8 mouse cellular contexts compared by ENCODE assay signal in the genomic region with DNA sequence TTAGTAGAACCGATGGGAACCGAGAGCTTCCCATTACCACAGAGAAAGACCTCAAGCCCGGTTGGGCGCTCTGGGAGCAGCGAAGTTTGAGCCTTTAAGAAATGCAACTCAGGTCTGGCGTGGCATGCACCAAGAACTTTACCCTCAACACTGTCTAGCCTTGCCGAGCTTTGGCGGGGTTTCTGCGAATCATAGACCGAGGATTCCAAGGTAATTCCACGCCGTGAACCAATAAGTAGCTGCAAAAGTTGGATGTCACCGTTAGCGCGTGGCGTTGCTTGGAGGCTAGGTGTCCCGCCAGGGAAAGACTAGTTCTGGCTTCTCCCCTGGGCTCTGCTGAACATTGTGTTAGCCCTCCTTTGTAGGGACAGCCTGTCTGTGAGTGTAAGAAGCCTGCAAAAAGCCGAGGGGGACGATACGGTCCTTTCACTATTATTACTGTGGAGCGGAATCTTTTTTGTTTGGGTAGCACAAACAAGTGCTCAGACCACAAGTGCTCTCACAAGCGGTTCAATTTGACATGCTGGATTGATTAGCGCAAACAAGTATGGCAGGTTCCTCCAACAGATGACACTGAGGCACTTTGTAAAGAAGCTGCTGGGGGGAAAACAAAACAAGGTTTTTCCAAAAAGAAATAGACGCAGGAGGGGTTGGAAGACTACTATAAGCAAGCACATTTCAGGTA. TPM values are rescaled to one million over a fixed set of nuclear protein-coding genes. Genes with fewer than 3 reads are reported as not detected.
DNase-seq lines count a peak whose midpoint lies in the region; ATAC-seq and TF ChIP-seq lines count a peak whose summit lies in the region.

No protein-coding gene starts in this region.

- ATAC-seq in CD4-positive, CD25-positive, alpha-beta regulatory T cell, adult 4 months: no peak
- ATAC-seq in Patski: peak; percentile 33
- no peak for ATAC-seq in forebrain, embryonic 14.5 days
- ATAC-seq in intestine, embryonic 14.5 days (replicated peaks; ENCODE audit: low FRiP score, low TSS enrichment, low read depth): peak; percentile 44
- ATAC-seq in liver, embryonic 14.5 days (ENCODE audit: insufficient read depth): peak; percentile 7; the same call in 1 of the 2 replicates
- no peak for ATAC-seq in neural tube, embryonic 14.5 days (ENCODE audit: low read depth)

- peak overlapping the region; percentile 58; the same call in 1 of the 2 replicates for H3K9ac ChIP-seq in forebrain, embryonic 14.5 days (ENCODE audit: low read length)
- peak overlapping the region; percentile 67 for H3K9ac ChIP-seq in intestine, embryonic 14.5 days (ENCODE audit: low read length)
- peak overlapping the region; percentile 31 for H3K9ac ChIP-seq in liver, embryonic 14.5 days (replicated peaks)
- H3K9ac ChIP-seq in neural tube, embryonic 14.5 days (replicated peaks; ENCODE audit: low read depth, low read length): peak overlapping the region; percentile 32

- H3K27ac ChIP-seq in forebrain, embryonic 14.5 days (ENCODE audit: low read depth, low read length): no peak overlapping the region
- H3K27ac ChIP-seq in intestine, embryonic 14.5 days (ENCODE audit: low read depth): peak overlapping the region; percentile 82
- H3K27ac ChIP-seq in liver, embryonic 14.5 days: no peak overlapping the region
- H3K27ac ChIP-seq in neural tube, embryonic 14.5 days (ENCODE audit: low read depth, low read length): no peak overlapping the region

- TF ChIP-seq CTCF in Patski (IDR thresholded peaks at IDR 0.05): no peak
- TF ChIP-seq CTCF in liver, embryonic 14.5 days (IDR thresholded peaks at IDR 0.05; ENCODE audit: low read depth): no peak

- no peaks in the 10 kb centered on the region; the same call in 1 of the 2 replicates for H3K4me1 ChIP-seq in forebrain, embryonic 14.5 days (ENCODE audit: control insufficient read depth, insufficient read depth, low read length)
- peaks cover 4% of the 10 kb centered on the region for H3K4me1 ChIP-seq in intestine, embryonic 14.5 days (replicated peaks; ENCODE audit: control insufficient read depth, insufficient read depth, low read length)
- 0 out of 4 replicates have a peak, but pooled peaks cover 0 to 2% of the 10 kb centered on the region in 2 experiments for H3K4me1 ChIP-seq in liver, embryonic 14.5 days (replicated peaks; ENCODE audit: control insufficient read depth in 2 of 2, insufficient read depth in 2 of 2, low read length in 1 of 2)
- 0 out of 2 replicates have a peak, but pooled peaks cover 3% of the 10 kb centered on the region for H3K4me1 ChIP-seq in neural tube, embryonic 14.5 days (ENCODE audit: control insufficient read depth, insufficient read depth, low read length)

- in situ Hi-C loops in Patski (cut with MboI; ENCODE audit: low pct_unique_long_range_greater_than_20kb): loop anchor here (5.0 kb wide), 2 partner anchors 38 to 118 kb away; a partner anchor contains a TSS

- no peaks in the 10 kb centered on the region for H3K36me3 ChIP-seq in forebrain, embryonic 14.5 days (ENCODE audit: control insufficient read depth, insufficient read depth, low read length)
- H3K36me3 ChIP-seq in intestine, embryonic 14.5 days (ENCODE audit: control insufficient read depth, insufficient read depth, low read length): no peaks in the 10 kb centered on the region
- no peaks in the 10 kb centered on the region for H3K36me3 ChIP-seq in liver, embryonic 14.5 days (replicated peaks; ENCODE audit: control insufficient read depth, insufficient read depth, low read depth)
- no peaks in the 10 kb centered on the region for H3K36me3 ChIP-seq in neural tube, embryonic 14.5 days (ENCODE audit: control insufficient read depth, insufficient read depth, low read length)

- H3K4me3 ChIP-seq in forebrain, embryonic 14.5 days (ENCODE audit: low read depth, low read length): peak overlapping the region; percentile 42
- peak overlapping the region; percentile 77 for H3K4me3 ChIP-seq in intestine, embryonic 14.5 days (ENCODE audit: low read depth, low read length)
- peak overlapping the region; percentile 57 to 71 for H3K4me3 ChIP-seq in liver, embryonic 14.5 days (ENCODE audit: insufficient read depth in 1 of 2, low read depth in 2 of 2, low read length in 2 of 2)
- peak overlapping the region; percentile 42 for H3K4me3 ChIP-seq in neural tube, embryonic 14.5 days (ENCODE audit: low read depth, low read length)

- peaks cover 6% of the 10 kb centered on the region for H3K27me3 ChIP-seq in Patski
- H3K27me3 ChIP-seq in forebrain, embryonic 14.5 days (replicated peaks; ENCODE audit: control insufficient read depth, insufficient read depth, low read length): no peaks in the 10 kb centered on the region
- no peaks in the 10 kb centered on the region for H3K27me3 ChIP-seq in intestine, embryonic 14.5 days (replicated peaks; ENCODE audit: control insufficient read depth, insufficient read depth, low read length)
- H3K27me3 ChIP-seq in liver, embryonic 14.5 days (ENCODE audit: control insufficient read depth, insufficient read depth, low read length): peaks cover 24% of the 10 kb centered on the region
- H3K27me3 ChIP-seq in neural tube, embryonic 14.5 days (ENCODE audit: control insufficient read depth, insufficient read depth, low read length): peaks cover 9% of the 10 kb centered on the region

- CTCF ChIA-PET in Patski (lab: Charles Lee): interaction anchor here (1.6 to 8.7 kb wide), 6 partner anchors 9 to 116 kb away, joined by 4 to 91 read pairs (median 12); a partner anchor contains a TSS

- peak overlapping the region; percentile 93 for H3K4me2 ChIP-seq in forebrain, embryonic 14.5 days (ENCODE audit: low read length)
- H3K4me2 ChIP-seq in intestine, embryonic 14.5 days (ENCODE audit: low read length): peak overlapping the region; percentile 76
- peak overlapping the region; percentile 49 for H3K4me2 ChIP-seq in liver, embryonic 14.5 days (ENCODE audit: low read depth)
- H3K4me2 ChIP-seq in neural tube, embryonic 14.5 days (ENCODE audit: low read depth, low read length): peak overlapping the region; percentile 79

- WGBS in forebrain, embryonic 14.5 days: under 1% methylated on average over 24 of the region's 24 CpGs
- WGBS in intestine, embryonic 14.5 days: 1% methylated on average over 24 of the region's 24 CpGs
- WGBS in liver, embryonic 14.5 days (ENCODE audit: insufficient replicate concordance): 4% methylated on average over 24 of the region's 24 CpGs
- under 1% methylated on average over 24 of the region's 24 CpGs for WGBS in neural tube, embryonic 14.5 days

- TF ChIP-seq EP300 in liver, embryonic 14.5 days (IDR thresholded peaks at IDR 0.05; ENCODE audit: low read depth): no peak

- peak; percentile 9 for DNase-seq in CD4-positive, CD25-positive, alpha-beta regulatory T cell, adult 2 months (ENCODE audit: low read depth, low spot score)
- DNase-seq in Patski (ENCODE audit: low read depth, low spot score): no peak
- peak; percentile 28 for DNase-seq in forebrain, embryonic 14.5 days (ENCODE audit: low spot score)
- DNase-seq in intestine, embryonic 14.5 days (ENCODE audit: low spot score): peak; percentile 87
- no peak for DNase-seq in liver, embryonic 14.5 days (ENCODE audit: low read depth in 3 of 3, low spot score in 3 of 3)
- no peak for DNase-seq in frontal cortex, postnatal 25 days (ENCODE audit: low spot score in 2 of 2)

- POLR2A ChIA-PET in Patski (lab: Charles Lee): interaction anchor here (0.9 to 1.8 kb wide), 4 partner anchors 15 to 119 kb away, joined by 3 to 7 read pairs (median 6); a partner anchor contains a TSS

- H3K9me3 ChIP-seq in forebrain, embryonic 14.5 days (replicated peaks; ENCODE audit: control insufficient read depth, low read length): no peaks in the 10 kb centered on the region
- no peaks in the 10 kb centered on the region for H3K9me3 ChIP-seq in intestine, embryonic 14.5 days (ENCODE audit: control insufficient read depth, low read length)
- no peaks in the 10 kb centered on the region for H3K9me3 ChIP-seq in liver, embryonic 14.5 days (ENCODE audit: control insufficient read depth, low read length)
- H3K9me3 ChIP-seq in neural tube, embryonic 14.5 days (ENCODE audit: control insufficient read depth, low read length): no peaks in the 10 kb centered on the region

RNA-seq across cellular contexts. Expression of a gene that starts 0.6 kb away (rescaled TPM):
- polyA plus RNA-seq in CD4-positive, CD25-positive, alpha-beta regulatory T cell, adult 4 months (2017; shearing (Covaris generic)): under 1 TPM; 0.15 to 0.51 TPM
- polyA plus RNA-seq in Patski (2021): 2.5 TPM
- polyA plus RNA-seq in forebrain, embryonic 14.5 days (2014; fragmentation: Nextera tagmentation; extraction: Ambion mirVana): 0.62 and 1.1 TPM in 2 replicates
- polyA plus RNA-seq in intestine, embryonic 14.5 days (2014; fragmentation: Nextera tagmentation; extraction: Ambion mirVana): 6.7 and 7.0 TPM in 2 replicates
- 2.5 and 3.2 TPM in 2 replicates for polyA plus RNA-seq in liver, embryonic 14.5 days (2012; rRNA removed)
- polyA plus RNA-seq in liver, embryonic 14.5 days (2014; fragmentation: Nextera tagmentation; extraction: Ambion mirVana): 3.1 and 3.8 TPM in 2 replicates
- 1.4 and 2.7 TPM in 2 replicates for polyA plus RNA-seq in neural tube, embryonic 14.5 days (2014; fragmentation: Nextera tagmentation; extraction: Ambion mirVana)

RNA-seq across cellular contexts. Expression of a gene that starts 12.2 kb away (rescaled TPM):
- 10 to 100 TPM; 44.4 to 57.1 TPM for polyA plus RNA-seq in CD4-positive, CD25-positive, alpha-beta regulatory T cell, adult 4 months (2017; shearing (Covaris generic))
- 57.0 TPM for polyA plus RNA-seq in Patski (2021)
- polyA plus RNA-seq in forebrain, embryonic 14.5 days (2014; fragmentation: Nextera tagmentation; extraction: Ambion mirVana): 54.6 and 57.9 TPM in 2 replicates
- polyA plus RNA-seq in intestine, embryonic 14.5 days (2014; fragmentation: Nextera tagmentation; extraction: Ambion mirVana): 80.4 and 84.8 TPM in 2 replicates
- 17.4 and 20.6 TPM in 2 replicates for polyA plus RNA-seq in liver, embryonic 14.5 days (2012; rRNA removed)
- polyA plus RNA-seq in liver, embryonic 14.5 days (2014; fragmentation: Nextera tagmentation; extraction: Ambion mirVana): 21.6 and 26.0 TPM in 2 replicates
- 57.0 and 58.0 TPM in 2 replicates for polyA plus RNA-seq in neural tube, embryonic 14.5 days (2014; fragmentation: Nextera tagmentation; extraction: Ambion mirVana)

Comparison
In these comparisons a context has a peak if more than half of its experiments do, and no peak if none do; other contexts are left out.
1. DNase-seq: peak in CD4-positive, CD25-positive, alpha-beta regulatory T cell, adult 2 months (single experiment), forebrain, embryonic 14.5 days (single experiment) and intestine, embryonic 14.5 days (single experiment); none in Patski (single experiment), liver, embryonic 14.5 days (0 of 3) and frontal cortex, postnatal 25 days (0 of 2).
2. ATAC-seq: peak in Patski (single experiment), intestine, embryonic 14.5 days (single experiment) and liver, embryonic 14.5 days (single experiment); none in CD4-positive, CD25-positive, alpha-beta regulatory T cell, adult 4 months (single experiment), forebrain, embryonic 14.5 days (single experiment) and neural tube, embryonic 14.5 days (single experiment).
3. Peak in every context shown above with its lines, with median percentiles within 50 percentile points of each other: H3K4me2 ChIP-seq, H3K4me3 ChIP-seq and H3K9ac ChIP-seq.